ENCODE assay signal across 12 mouse cellular contexts in genomic region chr12:24486882-24487281, GRCm38 (mm10).
"Had no signal": no experiment of that assay in that cellular context is flagged by ENCODE, and none has a peak within 500 bp of the region (broad histone marks: within the 10 kb centered on the region; RNA-seq: fewer than 3 reads in every experiment).

No protein-coding gene starts in this region.

- DNase-seq: kidney, postnatal 10 days; kidney, postnatal 36 days; layer of hippocampus, postnatal 36 days; liver, embryonic 13.5 days; lung, adult 2 months; right cerebral cortex, adult 18-20 months; right cerebral cortex, postnatal 14 days; right cerebral cortex, postnatal 4 days; thymus, adult 2 months; thymus, postnatal 14 days; thymus, postnatal 4 days had no signal

- ATAC-seq: midbrain, embryonic 15.5 days had no signal
